Mouse (Mus musculus): ENCODE results near the gene Agap1. TPM values are rescaled to one million over a fixed set of nuclear protein-coding genes. Genes with fewer than 3 reads are reported as not detected.

The Agap1 gene
- polyA plus RNA-seq, 1 experiment from 2014 or later = 17.6 TPM

DNA sequence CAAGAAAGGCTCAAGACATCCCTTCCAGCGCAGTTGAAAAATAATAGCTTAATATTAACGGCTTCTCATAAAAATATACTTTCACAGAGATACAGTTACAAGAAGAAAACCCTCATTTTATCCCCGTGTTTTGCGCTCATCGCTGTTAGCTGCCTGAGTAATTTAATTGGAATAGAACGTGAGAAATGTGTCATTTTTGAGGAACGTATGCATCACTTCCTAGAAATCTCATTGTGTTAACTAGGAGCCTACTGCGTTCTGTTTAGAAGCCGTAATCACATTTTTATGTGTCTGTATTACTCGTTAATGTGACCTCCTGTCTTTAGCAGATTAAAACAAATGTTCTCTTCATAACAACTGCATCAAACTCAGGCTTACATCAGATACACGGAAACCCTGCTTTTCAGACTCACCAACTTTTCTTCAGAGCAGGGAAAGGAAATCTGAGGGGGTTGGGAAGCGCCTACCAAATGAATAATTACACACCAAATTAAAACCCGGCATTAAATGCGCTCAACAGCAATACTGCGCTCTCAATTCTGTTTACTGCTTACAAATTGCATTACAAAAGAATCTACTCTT, 487.9 kb downstream of the Agap1 start:
- Histone ChIP-seq H3K4me3 (ENCODE audit: low read depth, low read length) (no peak overlapping the region), H3K4me2 (replicated peaks; ENCODE audit: low read depth, low read length) (peak overlapping the region; percentile 0; the same call in 1 of the 2 replicates), H3K4me1 (ENCODE audit: control insufficient read depth, insufficient read depth, low read length) (no peaks in the 10 kb centered on the region), H3K9me3 (ENCODE audit: control insufficient read depth, low read depth, low read length) (no peaks in the 10 kb centered on the region), H3K9ac (replicated peaks; ENCODE audit: low read depth, low read length) (no peak overlapping the region), H3K36me3 (ENCODE audit: control insufficient read depth, insufficient read depth, low read length) (no peaks in the 10 kb centered on the region), H3K27ac (ENCODE audit: low read length) (no peak overlapping the region), H3K27me3 (ENCODE audit: control insufficient read depth, insufficient read depth, low read length) (peaks cover 41% of the 10 kb centered on the region)
- WGBS = 6% methylated on average over 15 of the region's 15 CpGs
- no peak for ATAC-seq (ENCODE audit: insufficient number of reproducible peaks, insufficient read depth, low FRiP score, low read depth)

GRCm38 (mm10) chr1:89943202-89943601, 488.6 kb downstream of the Agap1 start:
- H3K4me3 ChIP-seq (ENCODE audit: low read depth, low read length) = no peak overlapping the region
- ATAC-seq (ENCODE audit: insufficient number of reproducible peaks, insufficient read depth, low FRiP score, low read depth) = no peak
- no peaks in the 10 kb centered on the region for H3K9me3 ChIP-seq (ENCODE audit: control insufficient read depth, low read depth, low read length)
- WGBS = 2% methylated on average over 16 of the region's 16 CpGs
- no peak overlapping the region for H3K4me2 ChIP-seq (replicated peaks; ENCODE audit: low read depth, low read length)
- no peaks in the 10 kb centered on the region for H3K4me1 ChIP-seq (ENCODE audit: control insufficient read depth, insufficient read depth, low read length)
- H3K9ac ChIP-seq (replicated peaks; ENCODE audit: low read depth, low read length) = no peak overlapping the region
- H3K27me3 ChIP-seq (ENCODE audit: control insufficient read depth, insufficient read depth, low read length) = peaks cover 36% of the 10 kb centered on the region
- no peak overlapping the region for H3K27ac ChIP-seq (ENCODE audit: low read length)
- no peaks in the 10 kb centered on the region for H3K36me3 ChIP-seq (ENCODE audit: control insufficient read depth, insufficient read depth, low read length)

All from stomach, embryonic 14.5 days (tissue).